ENCODE assay signal across 8 mouse cellular contexts in genomic region chr13:103711406-103712025, GRCm38 (mm10).
DNase-seq lines count a peak whose midpoint lies in the region; ATAC-seq lines count a peak whose summit lies in the region.

No protein-coding gene starts in this region.

- ATAC-seq in megakaryocyte progenitor cell, adult 5-6 weeks (replicated peaks; ENCODE audit: poor library complexity) = no peak

- peak; percentile 14 to 24 for DNase-seq in cerebellum, postnatal 14 days
- DNase-seq in cerebellum, postnatal 25 days = no peak
- peak; percentile 85 for DNase-seq in Muller cell, postnatal 12 days (ENCODE audit: inconsistent ontology term)
- peak; percentile 48 for DNase-seq in heart, adult 8-10 months (ENCODE audit: low spot score)
- peak; percentile 65 for DNase-seq in kidney, postnatal 14 days
- DNase-seq in lung, postnatal 14 days = peak; percentile 78
- DNase-seq in T-cell, adult 2 months (ENCODE audit: low spot score) = no peak

Comparison
In these comparisons a context has a peak if more than half of its experiments do, and no peak if none do; other contexts are left out.
1. DNase-seq: peak in cerebellum, postnatal 14 days (2 of 2), Muller cell, postnatal 12 days (single experiment), heart, adult 8-10 months (single experiment), kidney, postnatal 14 days (single experiment) and lung, postnatal 14 days (single experiment); none in cerebellum, postnatal 25 days (0 of 2) and T-cell, adult 2 months (single experiment).